Mouse (Mus musculus): Measurements from ENCODE around the gene Casp7.
"Not testable (repeated sequence)": the region's sequence is repeated elsewhere in the genome, so short reads cannot be mapped to it uniquely, and the experiment has no call there.

- TF ChIP-seq EP300 (optimal IDR thresholded peaks at IDR 0.05); CTCF (IDR thresholded peaks at IDR 0.05; ENCODE audit: low read depth): not testable (repeated sequence)
Observed at GRCm38 (mm10) chr19:56409884-56410283, 13.0 kb downstream of the Casp7 start.
